Mouse (Mus musculus) CD8-positive naive resting alpha-beta T cell, adult 2 months (primary cell): ENCODE measurements around the gene Cdca3.

Experiments used
- DNase-seq, 2 experiments: peaks; one replicate each; pipeline ENCODE4 v3.0.0; 2022; ENCODE audit warnings: low read depth in 2 of 2, low spot score in 2 of 2

The Cdca3 gene

GRCm38 (mm10) chr6:124863658-124864298, 34.4 kb downstream of the Cdca3 start, which contains the start of gene Gpr162:
TSS of gene Gpr162 (minus strand) at chr6:124863983.
- DNase-seq = no peak

GRCm38 (mm10) chr6:124865766-124866362, 36.5 kb downstream of the Cdca3 start:
- no peak for DNase-seq

GRCm38 (mm10) chr6:124866560-124866959, 37.2 kb downstream of the Cdca3 start:
- no peak for DNase-seq

- no peak for DNase-seq
These were observed 45.0 kb downstream of the Cdca3 start for GRCm38 (mm10) chr6:124874348-124874747.

GRCm38 (mm10) chr6:124879390-124879789, 50.0 kb downstream of the Cdca3 start:
- DNase-seq = no peak

GRCm38 (mm10) chr6:124881821-124882220, 52.5 kb downstream of the Cdca3 start:
- DNase-seq = no peak
